Mouse (Mus musculus): Measurements from ENCODE around the gene Trit1.

DNA sequence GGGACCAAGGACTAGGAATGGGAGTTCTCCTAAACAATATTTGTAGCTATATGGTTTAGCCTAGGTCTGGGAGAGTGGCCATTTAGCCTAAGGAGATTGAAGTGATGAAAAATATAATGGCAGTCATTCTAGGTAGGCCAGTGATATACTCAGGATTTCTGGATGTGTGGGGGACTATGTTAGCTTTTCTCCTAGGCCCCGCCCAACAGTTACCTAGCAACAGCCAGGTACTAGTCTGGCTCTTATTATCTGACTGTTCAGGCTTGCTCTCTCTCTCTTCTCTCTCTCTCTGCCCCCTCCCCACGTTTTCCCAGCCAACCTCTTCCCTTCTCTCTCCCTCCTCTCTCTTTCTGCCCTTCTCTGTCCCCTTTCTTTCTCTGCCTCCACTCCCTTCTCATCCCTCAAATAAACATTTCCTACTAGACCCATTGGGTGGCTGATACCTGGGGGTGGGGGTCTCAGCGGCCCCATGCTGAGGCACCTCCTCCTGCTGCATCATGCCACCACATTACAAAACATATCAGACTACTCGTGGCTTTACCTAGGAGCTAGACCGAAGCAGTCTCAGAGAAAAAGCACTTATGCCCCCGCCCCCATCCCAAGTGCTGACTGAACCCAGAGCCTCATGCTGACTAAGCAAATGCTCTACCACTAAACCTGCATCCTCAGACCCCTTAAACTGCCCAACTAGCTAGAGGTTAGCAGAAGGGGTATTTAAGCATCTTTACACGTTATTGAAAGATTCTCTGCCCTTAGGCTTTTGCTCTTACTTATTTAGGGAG is 1.7 kb upstream of the Trit1 start:
- TF ChIP-seq GATA1 (IDR thresholded peaks at IDR 0.05; ENCODE audit: low read length) (no peak), TAL1 (IDR thresholded peaks at IDR 0.05; ENCODE audit: low read length) (no peak)
